Mouse (Mus musculus) spleen, adult 2 months (tissue): ENCODE results near the gene Syngr3. TPM values are rescaled to one million over a fixed set of nuclear protein-coding genes. Genes with fewer than 3 reads are reported as not detected.

Source experiments
- DNase-seq, 2 experiments: peaks; one replicate each; pipeline versions ENCODE4 v3.0.0 to v3.0.0-alpha.2; 2012 to 2021; ENCODE audit warnings: low spot score in 2 of 2, low read depth in 1 of 2
- H3K27ac ChIP-seq: fragments of 200-500 bp; 2 replicates; pipeline ENCODE4 v1.5.1; 2012; ENCODE audit warnings: low read length, inconsistent platforms; ENCODE audit not compliant: insufficient read depth
- H3K27me3 ChIP-seq: fragments of 200-500 bp; 2 replicates; pipeline ENCODE4 v1.6.1; 2012; ENCODE audit warnings: mild to moderate bottlenecking, moderate library complexity, low read length, inconsistent platforms; ENCODE audit not compliant: control insufficient read depth, insufficient read depth
- H3K36me3 ChIP-seq: fragments of 200-500 bp; 2 replicates; pipeline ENCODE4 v1.6.1; 2012; ENCODE audit warnings: mild to moderate bottlenecking, low read length, inconsistent platforms; ENCODE audit not compliant: control insufficient read depth, insufficient read depth
- H3K4me1 ChIP-seq: fragments of 200-500 bp; 2 replicates; pipeline ENCODE4 v1.6.1; 2011; ENCODE audit warnings: inconsistent platforms; ENCODE audit not compliant: control insufficient read depth, insufficient read depth, insufficient read length
- H3K4me3 ChIP-seq: fragments of 200-500 bp; 2 replicates; pipeline ENCODE4 v1.5.1; 2011; ENCODE audit warnings: mild to moderate bottlenecking, inconsistent platforms; ENCODE audit not compliant: insufficient read depth, insufficient read length; ENCODE audit errors: extremely low read depth
- CTCF ChIP-seq: fragments of 200-500 bp; IDR thresholded peaks from 2 replicates; pipeline ENCODE4 v1.5.1; 2011; ENCODE audit warnings: mild to moderate bottlenecking, inconsistent platforms; ENCODE audit not compliant: insufficient read depth, insufficient read length, insufficient replicate concordance; ENCODE audit errors: extremely low read depth
- POLR2A ChIP-seq: fragments of 200-500 bp; IDR thresholded peaks from 2 replicates; pipeline ENCODE4 v1.6.1; 2011; ENCODE audit warnings: low read depth, low read length, inconsistent platforms
- WGBS: fragments of 180-500 bp; shearing (Covaris S2); methylation state at CpG from one replicate; pipeline ENCODE4 v1.1.7; 2018; 5-methylcytosine and 5-hydroxymethylcytosine counted together
- polyA plus RNA-seq: library from polyadenylated mRNA; depleted of rRNA; stranded (reverse); fragments of >200 nt; gene quantifications from 2 replicates; pipeline ENCODE4 v1.2.3, GENCODE M21; 2012; rRNA removed

Syngr3 gene
- polyA plus RNA-seq, 1 experiment, result 0.23 TPM

- no peaks in the 10 kb centered on the region; the same call in 1 of the 2 replicates for H3K4me1 ChIP-seq
- H3K4me3 ChIP-seq, result no peak overlapping the region
- H3K27me3 ChIP-seq, result no peaks in the 10 kb centered on the region
- H3K27ac ChIP-seq, result no peak overlapping the region
- WGBS, result 94% methylated on average over 15 of the region's 15 CpGs
- DNase-seq, result no peak
- no peaks in the 10 kb centered on the region for H3K36me3 ChIP-seq
- no peak for TF ChIP-seq POLR2A
- TF ChIP-seq CTCF, result no peak
Observed at GRCm38 (mm10) chr17:24640581-24640980, 49.2 kb downstream of the Syngr3 start.

DNA sequence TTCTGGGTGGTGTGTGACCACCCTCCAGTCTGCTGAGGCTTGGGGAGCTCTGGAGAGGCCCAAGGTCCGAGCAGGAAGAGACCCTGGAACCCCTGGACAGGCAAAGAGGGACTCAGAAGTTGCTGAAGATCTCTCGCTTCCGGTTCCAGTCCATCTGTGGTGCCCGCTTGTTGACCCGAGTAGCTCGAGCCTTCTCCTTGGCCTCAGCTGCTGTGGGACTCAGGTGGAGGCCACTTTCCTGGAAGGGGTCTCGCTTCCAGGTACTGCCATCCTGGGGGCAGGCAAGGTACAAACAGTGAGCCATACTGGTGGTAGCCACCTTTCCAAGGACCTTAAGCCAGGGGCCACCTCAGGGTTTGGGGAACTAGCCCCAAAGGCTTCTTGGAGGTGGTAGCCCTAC, 49.6 kb downstream of the Syngr3 start:
- TF ChIP-seq CTCF, result no peak
- TF ChIP-seq POLR2A, result no peak
- no peaks in the 10 kb centered on the region for H3K36me3 ChIP-seq
- no peak for DNase-seq
- H3K27me3 ChIP-seq, result no peaks in the 10 kb centered on the region
- no peaks in the 10 kb centered on the region for H3K4me1 ChIP-seq
- peak overlapping the region; percentile 12; the same call in 1 of the 2 replicates for H3K27ac ChIP-seq
- 84% methylated on average over 7 of the region's 7 CpGs for WGBS
- H3K4me3 ChIP-seq, result no peak overlapping the region

DNA sequence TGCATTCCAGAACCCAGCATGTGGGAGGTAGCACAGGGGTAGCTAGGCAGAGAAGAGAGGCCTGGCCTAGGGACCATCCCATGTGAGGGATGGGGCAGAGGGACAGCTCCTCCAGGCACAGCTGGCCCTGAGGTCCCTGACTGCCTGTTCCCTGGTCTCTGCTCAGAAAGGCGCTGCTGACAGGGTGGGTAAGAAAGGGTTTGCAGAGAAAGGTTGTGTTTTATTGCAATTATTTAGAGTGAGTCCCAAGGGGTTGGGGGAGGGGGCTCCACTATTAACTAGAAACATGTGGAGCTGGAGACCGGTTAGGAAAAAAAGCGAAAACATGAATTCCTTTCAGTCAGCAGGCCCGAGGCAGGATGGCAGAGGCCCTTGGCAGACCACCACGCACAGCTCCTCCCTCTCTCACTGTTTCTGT, 50.2 kb downstream of the Syngr3 start:
- H3K4me1 ChIP-seq, result no peaks in the 10 kb centered on the region
- 82% methylated on average over 5 of the region's 5 CpGs for WGBS
- H3K4me3 ChIP-seq, result no peak overlapping the region
- H3K27ac ChIP-seq, result peak overlapping the region; percentile 48; the same call in 1 of the 2 replicates
- H3K36me3 ChIP-seq, result no peaks in the 10 kb centered on the region
- H3K27me3 ChIP-seq, result no peaks in the 10 kb centered on the region
- no peak for TF ChIP-seq POLR2A
- no peak for TF ChIP-seq CTCF
- DNase-seq, result no peak

GRCm38 (mm10) chr17:24638840-24639239, 50.9 kb downstream of the Syngr3 start:
- Histone ChIP-seq H3K36me3 (no peaks in the 10 kb centered on the region), H3K27me3 (no peaks in the 10 kb centered on the region), H3K4me1 (no peaks in the 10 kb centered on the region), H3K27ac (peak overlapping the region; percentile 61), H3K4me3 (no peak overlapping the region)
- no peak for DNase-seq
- no peak for TF ChIP-seq POLR2A
- no peak for TF ChIP-seq CTCF
- WGBS, result 80% methylated on average over 9 of the region's 9 CpGs

DNA sequence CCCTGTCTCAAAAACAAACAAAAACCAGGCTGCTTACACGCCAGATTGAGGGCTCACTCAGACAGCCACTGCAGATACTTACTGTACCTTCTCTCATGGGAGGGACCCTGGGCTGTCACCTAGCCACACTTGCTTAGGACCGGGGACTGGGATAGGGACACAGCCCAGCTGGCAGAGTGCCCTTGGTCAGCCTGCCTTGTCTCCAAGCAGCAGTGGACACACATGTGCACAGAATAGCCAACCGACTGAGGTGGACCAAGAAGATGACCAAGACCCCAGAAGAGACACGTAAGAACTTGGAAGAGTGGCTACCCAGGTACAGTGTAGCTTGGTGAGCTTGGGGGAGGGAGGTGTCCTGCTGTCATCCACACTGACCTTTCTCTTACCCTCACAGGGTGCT, 51.5 kb downstream of the Syngr3 start:
- Histone ChIP-seq H3K27me3 (no peaks in the 10 kb centered on the region), H3K27ac (peak overlapping the region; percentile 61), H3K4me1 (peaks cover under 1% of the 10 kb centered on the region; the same call in 1 of the 2 replicates), H3K36me3 (no peaks in the 10 kb centered on the region), H3K4me3 (no peak overlapping the region)
- TF ChIP-seq POLR2A (no peak), CTCF (no peak)
- no peak for DNase-seq
- WGBS, result 92% methylated on average over 4 of the region's 4 CpGs

GRCm38 (mm10) chr17:24636781-24637481, 52.8 kb downstream of the Syngr3 start:
- Histone ChIP-seq H3K27me3 (no peaks in the 10 kb centered on the region), H3K27ac (no peak overlapping the region), H3K4me1 (peaks cover 6% of the 10 kb centered on the region; the same call in 1 of the 2 replicates), H3K4me3 (no peak overlapping the region), H3K36me3 (no peaks in the 10 kb centered on the region)
- DNase-seq, result no peak
- 88% methylated on average over 5 of the region's 5 CpGs for WGBS
- TF ChIP-seq CTCF (no peak), POLR2A (no peak)

DNA sequence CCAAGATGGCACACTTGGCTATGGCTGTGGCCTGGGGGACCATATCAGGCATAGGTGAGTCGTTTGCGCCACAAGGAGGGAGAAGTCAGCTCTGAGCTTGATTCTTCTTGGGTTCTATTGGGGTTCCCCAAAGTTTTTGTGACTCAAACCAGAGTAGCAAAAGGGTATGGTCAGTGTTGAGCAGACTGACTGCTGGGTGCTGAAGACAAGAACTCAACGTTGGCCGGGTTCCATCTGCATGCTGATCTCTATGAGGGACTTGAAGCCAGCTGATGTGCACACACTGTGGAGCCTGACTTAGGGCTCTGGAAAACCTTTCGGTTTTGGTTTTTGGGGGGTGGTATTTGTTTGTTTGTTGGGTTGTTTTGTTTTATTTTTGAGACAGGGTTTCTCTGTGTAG, 54.1 kb downstream of the Syngr3 start:
- Histone ChIP-seq H3K27ac (no peak overlapping the region), H3K27me3 (no peaks in the 10 kb centered on the region), H3K36me3 (no peaks in the 10 kb centered on the region), H3K4me1 (peaks cover 7% of the 10 kb centered on the region; the same call in 1 of the 2 replicates), H3K4me3 (no peak overlapping the region)
- TF ChIP-seq POLR2A (no peak), CTCF (no peak)
- no peak for DNase-seq
- 90% methylated on average over 5 of the region's 5 CpGs for WGBS

Other genes with a start within 250 kb of the Syngr3 start
- gene Dnase1l2, start 246.8 kb downstream of the Syngr3 start, polyA plus RNA-seq, result 7.8 and 8.6 TPM in 2 replicates
- gene E4f1, start 219.6 kb downstream of the Syngr3 start, polyA plus RNA-seq, result 95.9 and 110 TPM in 2 replicates
- gene Pgp, start 219.6 kb downstream of the Syngr3 start, polyA plus RNA-seq, result 31.6 and 51.3 TPM in 2 replicates
- 1.5 and 1.9 TPM in 2 replicates for gene Bricd5, start 216.1 kb downstream of the Syngr3 start, polyA plus RNA-seq
- 37.8 and 43.7 TPM in 2 replicates for gene Mlst8, start 210.9 kb downstream of the Syngr3 start, polyA plus RNA-seq
- gene Caskin1, start 201.4 kb downstream of the Syngr3 start, polyA plus RNA-seq, result 0.40 and 0.47 TPM in 2 replicates
- 182 and 213 TPM in 2 replicates for gene Traf7, start 162.0 kb downstream of the Syngr3 start, polyA plus RNA-seq
- 2.2 and 2.5 TPM in 2 replicates for gene Rab26, start 155.7 kb downstream of the Syngr3 start, polyA plus RNA-seq
- gene Pkd1, start 140.1 kb downstream of the Syngr3 start, polyA plus RNA-seq, result 70.8 and 73.9 TPM in 2 replicates
- 86.1 and 90.2 TPM in 2 replicates for gene Tsc2, start 57.3 kb downstream of the Syngr3 start, polyA plus RNA-seq
- gene Nthl1, start 57.3 kb downstream of the Syngr3 start, polyA plus RNA-seq, result 7.1 and 8.1 TPM in 2 replicates
- gene Slc9a3r2, start 39.6 kb downstream of the Syngr3 start, polyA plus RNA-seq, result 62.2 and 66.7 TPM in 2 replicates
- gene Npw, start 31.5 kb downstream of the Syngr3 start, polyA plus RNA-seq, result 0.71 and 1.7 TPM in 2 replicates
- gene Zfp598, start 20.3 kb downstream of the Syngr3 start, polyA plus RNA-seq, result 59.7 and 77.0 TPM in 2 replicates
- 13.8 and 26.7 TPM in 2 replicates for gene Gfer, start 6.2 kb upstream of the Syngr3 start, polyA plus RNA-seq
- 6.8 and 7.5 TPM in 2 replicates for gene Noxo1, start 6.3 kb upstream of the Syngr3 start, polyA plus RNA-seq
- 52.5 and 59.8 TPM in 2 replicates for gene Tbl3, start 17.7 kb upstream of the Syngr3 start, polyA plus RNA-seq
- gene Rnf151, start 28.1 kb upstream of the Syngr3 start, polyA plus RNA-seq, result 0.41 and 0.86 TPM in 2 replicates
- gene Rps2, start 28.2 kb upstream of the Syngr3 start, polyA plus RNA-seq, result 2,560 and 3,342 TPM in 2 replicates
- gene Ndufb10, start 34.5 kb upstream of the Syngr3 start, polyA plus RNA-seq, result 91.1 and 135 TPM in 2 replicates
- not detected in 2 replicates for gene Rpl3l, start 37.9 kb upstream of the Syngr3 start, polyA plus RNA-seq
- gene Msrb1, start 46.7 kb upstream of the Syngr3 start, polyA plus RNA-seq, result 56.7 and 66.9 TPM in 2 replicates
- 0.42 and 0.45 TPM in 2 replicates for gene Hs3st6, start 63.0 kb upstream of the Syngr3 start, polyA plus RNA-seq
- not detected in 2 replicates for gene Meiob, start 114.3 kb upstream of the Syngr3 start, polyA plus RNA-seq
- gene Hagh, start 150.2 kb upstream of the Syngr3 start, polyA plus RNA-seq, result 142 and 147 TPM in 2 replicates
- 7.7 and 8.7 TPM in 2 replicates for gene Fahd1, start 160.4 kb upstream of the Syngr3 start, polyA plus RNA-seq
- gene Igfals, start 176.0 kb upstream of the Syngr3 start, polyA plus RNA-seq, result 1.1 and 1.9 TPM in 2 replicates
- 43.5 and 47.2 TPM in 2 replicates for gene Nubp2, start 196.4 kb upstream of the Syngr3 start, polyA plus RNA-seq
- gene Spsb3, start 196.7 kb upstream of the Syngr3 start, polyA plus RNA-seq, result 76.9 and 112 TPM in 2 replicates
- 35.2 and 45.9 TPM in 2 replicates for gene Eme2, start 205.1 kb upstream of the Syngr3 start, polyA plus RNA-seq
- gene Mrps34, start 205.2 kb upstream of the Syngr3 start, polyA plus RNA-seq, result 68.9 and 106 TPM in 2 replicates
- 45.3 and 54.4 TPM in 2 replicates for gene Nme3, start 206.5 kb upstream of the Syngr3 start, polyA plus RNA-seq
- gene Mapk8ip3, start 247.0 kb upstream of the Syngr3 start, polyA plus RNA-seq, result 127 and 135 TPM in 2 replicates